Mouse (Mus musculus) heart, adult 2 months (tissue): ENCODE measurements at regions not wholly inside any gene's neighbourhood (a gene's known extent, or its start where the extent isn't known, plus 50 kb on each side); places are given as distances from the start of the nearest gene placed in this dataset.

Experiments
- CTCF ChIP-seq: fragments of 200-600 bp; IDR thresholded peaks from 2 replicates; pipeline ENCODE4 v1.8.1; 2022; ENCODE audit warnings: antibody characterized with exemption, mild to moderate bottlenecking, moderate library complexity
- POLR2A ChIP-seq: fragments of 200-500 bp; IDR thresholded peaks from 2 replicates; pipeline ENCODE4 v1.6.1; 2011; ENCODE audit warnings: mild to moderate bottlenecking, low read depth, low read length, control low read depth; ENCODE audit not compliant: insufficient read depth

- TF ChIP-seq POLR2A, result no peak
- TF ChIP-seq CTCF, result no peak
Observed at GRCm38 (mm10) chr14:99475271-99475670, 176.8 kb downstream of the Klf5 start.
